Mouse (Mus musculus) embryonic facial prominence, embryonic 14.5 days (tissue): ENCODE data around the gene Parp8. TPM values are rescaled to one million over a fixed set of nuclear protein-coding genes. Genes with fewer than 3 reads are reported as not detected.

Experiments
- ATAC-seq: fragments of 200-750 bp; cut with Nextera tagmentation; 2 replicates; pipeline ENCODE4 v1.8.0; 2017; ENCODE audit warnings: low read depth, moderate number of reproducible peaks, moderate TSS enrichment
- DNase-seq: peaks from one replicate; pipeline ENCODE4 v3.0.0-alpha.2; 2015; ENCODE audit warnings: low spot score
- H3K27ac ChIP-seq: fragments of 300-500 bp; sonication (generic); replicated peaks from 2 replicates; pipeline ENCODE4 v1.5.1; 2014; ENCODE audit warnings: low read depth, mild to moderate bottlenecking, low read length, moderate library complexity
- H3K27me3 ChIP-seq: fragments of 300-500 bp; sonication (generic); replicated peaks from 2 replicates; pipeline ENCODE4 v1.6.1; 2014; ENCODE audit warnings: low read length; ENCODE audit not compliant: control insufficient read depth, insufficient read depth
- H3K36me3 ChIP-seq: fragments of 300-500 bp; sonication (generic); 2 replicates; pipeline ENCODE4 v1.6.1; 2014; ENCODE audit warnings: low read length, mixed read lengths; ENCODE audit not compliant: control insufficient read depth, insufficient read depth
- H3K4me1 ChIP-seq: fragments of 300-500 bp; sonication (generic); 2 replicates; pipeline ENCODE4 v1.6.1; 2014; ENCODE audit warnings: antibody characterized with exemption, low read length; ENCODE audit not compliant: control insufficient read depth, insufficient read depth
- H3K4me2 ChIP-seq: fragments of 300-500 bp; sonication (generic); 2 replicates; pipeline ENCODE4 v1.6.1; 2014; ENCODE audit warnings: low read depth, mild to moderate bottlenecking, low read length, moderate library complexity, mixed read lengths
- H3K4me3 ChIP-seq: fragments of 300-500 bp; sonication (generic); 2 replicates; pipeline ENCODE4 v1.5.1; 2014; ENCODE audit warnings: low read depth, mild to moderate bottlenecking, low read length
- H3K9ac ChIP-seq: fragments of 300-500 bp; sonication (generic); 2 replicates; pipeline ENCODE4 v1.6.1; 2014; ENCODE audit warnings: low read depth, mild to moderate bottlenecking, low read length, moderate library complexity, mixed read lengths
- H3K9me3 ChIP-seq: fragments of 300-500 bp; sonication (generic); 2 replicates; pipeline ENCODE4 v1.6.1; 2016; ENCODE audit warnings: low read length; ENCODE audit not compliant: control insufficient read depth
- WGBS: fragments of 180-500 bp; shearing (Covaris S2); extraction: QIAGEN DNeasy Blood & Tissue Kit; methylation state at CpG from one replicate; pipeline ENCODE4 v1.1.7; 2014; 5-methylcytosine and 5-hydroxymethylcytosine counted together
- polyA plus RNA-seq: library from polyadenylated mRNA; unstranded; fragments of >200 nt; fragmentation: Nextera tagmentation; extraction: Ambion mirVana; gene quantifications from 2 replicates; pipeline ENCODE4 v1.2.1, GENCODE M21; 2014

Gene Parp8
- polyA plus RNA-seq, 1 experiment from 2014 or later = 19.8 TPM

DNA sequence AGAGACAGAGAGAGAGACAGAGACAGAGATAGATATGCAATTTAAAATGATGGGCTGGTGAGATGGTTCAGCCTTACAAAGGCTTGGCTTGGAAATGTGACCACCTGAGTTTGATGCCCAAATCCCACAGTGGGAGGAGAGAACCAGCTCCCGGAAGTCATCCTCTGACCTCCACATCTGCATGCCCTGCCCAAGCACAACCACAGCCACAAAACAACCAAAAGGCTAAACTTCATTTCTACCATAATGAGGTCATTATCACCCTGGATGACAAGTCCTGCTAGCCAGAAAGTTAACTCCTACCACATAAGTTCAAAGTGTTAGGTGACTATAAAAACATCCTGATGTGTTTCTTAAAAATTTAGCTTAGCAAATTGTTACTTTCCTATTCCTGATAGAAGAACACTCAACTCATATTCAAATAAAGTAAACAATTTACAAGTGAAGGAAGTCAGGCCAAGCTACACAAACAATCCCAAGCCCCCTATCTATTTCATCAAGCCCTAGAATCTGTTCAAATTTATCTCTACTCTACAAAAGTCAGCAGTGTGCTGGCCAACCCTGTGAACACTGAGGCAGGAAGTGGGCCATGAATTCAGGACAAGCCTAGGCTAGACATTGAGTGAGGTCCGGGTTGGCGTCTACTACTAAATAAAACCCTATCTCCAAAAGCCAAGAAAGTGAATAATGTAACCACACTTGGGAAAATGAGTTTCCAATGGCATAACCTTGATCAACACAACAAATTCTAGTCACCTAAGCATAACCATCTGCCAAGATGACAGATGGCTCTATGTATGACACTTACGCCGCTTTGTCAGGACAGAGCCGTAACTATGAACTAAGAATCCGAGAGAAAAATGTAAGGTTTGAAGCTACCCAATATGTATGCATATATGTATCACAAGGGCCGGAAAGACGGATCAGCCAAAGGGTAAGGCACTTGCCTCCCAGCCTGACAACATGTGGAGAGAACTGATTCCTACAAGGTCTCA is 17.0 kb downstream of the Parp8 start:
- Histone ChIP-seq H3K4me1 (0 out of 2 replicates have a peak, but pooled peaks cover 10% of the 10 kb centered on the region), H3K36me3 (0 out of 2 replicates have a peak, but pooled peaks cover 3% of the 10 kb centered on the region), H3K27ac (no peak overlapping the region), H3K4me3 (no peak overlapping the region), H3K27me3 (no peaks in the 10 kb centered on the region), H3K4me2 (no peak overlapping the region), H3K9ac (no peak overlapping the region), H3K9me3 (peaks cover 8% of the 10 kb centered on the region)
- no peak for DNase-seq
- ATAC-seq = no peak
- 90% methylated on average over 9 of the region's 9 CpGs for WGBS

DNA sequence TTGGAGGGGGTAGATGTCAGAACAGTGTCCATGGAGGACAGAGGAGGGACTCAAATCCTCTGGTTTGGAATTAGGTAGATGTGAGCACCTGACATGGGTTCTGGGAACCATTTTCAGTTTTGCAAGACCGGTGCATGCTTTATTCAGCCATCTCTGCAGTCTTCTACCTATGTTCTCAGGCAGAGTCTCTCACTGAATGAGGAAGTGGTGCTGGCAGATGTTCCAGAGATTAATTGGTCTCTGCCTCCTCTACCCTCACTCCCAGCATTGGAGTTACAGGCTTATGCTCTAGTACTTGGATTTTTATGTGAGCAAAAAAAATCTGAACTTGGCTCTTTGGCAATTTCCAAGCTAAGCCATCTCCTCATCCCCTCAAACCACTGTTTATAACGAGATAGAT is 17.8 kb downstream of the Parp8 start:
- H3K4me2 ChIP-seq = no peak overlapping the region
- H3K9me3 ChIP-seq = peaks cover 3% of the 10 kb centered on the region
- DNase-seq = no peak
- no peak overlapping the region for H3K27ac ChIP-seq
- no peak overlapping the region for H3K4me3 ChIP-seq
- no peak for ATAC-seq
- no peaks in the 10 kb centered on the region for H3K27me3 ChIP-seq
- H3K9ac ChIP-seq = no peak overlapping the region
- 91% methylated on average over 2 of the region's 2 CpGs for WGBS
- H3K36me3 ChIP-seq = 0 out of 2 replicates have a peak, but pooled peaks cover 2% of the 10 kb centered on the region
- H3K4me1 ChIP-seq = 0 out of 2 replicates have a peak, but pooled peaks cover 10% of the 10 kb centered on the region

DNA sequence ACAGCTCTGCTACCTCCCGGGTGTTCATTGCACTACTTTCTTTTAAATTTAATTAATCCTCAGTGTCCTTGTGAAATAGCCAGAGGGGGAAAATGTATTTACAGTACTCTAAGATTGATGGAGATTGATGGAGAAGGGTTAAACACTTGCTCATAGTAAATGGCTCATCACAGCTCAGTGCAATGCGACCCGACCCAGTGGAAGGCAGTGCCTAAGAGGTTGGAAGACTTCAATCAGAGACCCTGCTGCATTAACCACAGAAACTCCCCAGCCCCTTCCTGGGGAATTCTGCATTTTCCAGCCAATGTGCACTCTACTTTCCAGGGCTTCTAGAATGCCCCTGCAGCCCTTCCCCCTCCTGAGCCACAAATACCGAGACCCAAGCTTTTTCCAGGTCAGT is 18.7 kb downstream of the Parp8 start:
- Histone ChIP-seq H3K27ac (no peak overlapping the region), H3K4me2 (no peak overlapping the region), H3K9ac (no peak overlapping the region), H3K4me1 (0 out of 2 replicates have a peak, but pooled peaks cover 10% of the 10 kb centered on the region), H3K4me3 (no peak overlapping the region), H3K36me3 (no peaks in the 10 kb centered on the region), H3K27me3 (no peaks in the 10 kb centered on the region), H3K9me3 (no peaks in the 10 kb centered on the region; the same call in 1 of the 2 replicates)
- DNase-seq (no peak), ATAC-seq (0 out of 2 replicates have a peak, but pooled peaks have one; percentile 18)
- 35% methylated on average over 4 of the region's 4 CpGs for whole genome bisulfite sequencing

DNA sequence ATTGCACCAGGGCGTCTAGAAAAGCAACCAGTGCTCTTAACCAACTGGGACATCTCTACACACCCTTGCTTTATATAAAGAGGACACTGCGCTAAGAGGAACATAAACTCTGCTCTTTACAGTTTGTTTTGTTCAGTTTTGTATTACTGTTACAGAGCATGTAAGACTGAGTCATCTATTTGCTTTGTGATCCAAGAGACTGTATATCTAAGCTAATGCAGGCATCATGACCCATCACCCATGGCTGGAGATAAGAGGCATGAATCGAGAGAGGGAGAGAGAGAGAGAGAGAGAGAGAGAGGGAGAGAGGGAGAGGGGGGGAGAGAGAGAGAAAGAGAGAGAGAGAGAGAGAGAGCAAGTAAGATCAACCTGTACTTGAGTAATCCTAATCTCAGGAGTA is 24.8 kb downstream of the Parp8 start:
- WGBS = 85% methylated on average over 3 of the region's 3 CpGs
- H3K36me3 ChIP-seq = 0 out of 2 replicates have a peak, but pooled peaks cover 3% of the 10 kb centered on the region
- no peak overlapping the region for H3K4me3 ChIP-seq
- no peak overlapping the region for H3K9ac ChIP-seq
- no peak overlapping the region for H3K4me2 ChIP-seq
- H3K4me1 ChIP-seq = 0 out of 2 replicates have a peak, but pooled peaks cover 5% of the 10 kb centered on the region
- no peak overlapping the region for H3K27ac ChIP-seq
- no peaks in the 10 kb centered on the region for H3K9me3 ChIP-seq
- ATAC-seq (no peak), DNase-seq (no peak)
- no peaks in the 10 kb centered on the region for H3K27me3 ChIP-seq

DNA sequence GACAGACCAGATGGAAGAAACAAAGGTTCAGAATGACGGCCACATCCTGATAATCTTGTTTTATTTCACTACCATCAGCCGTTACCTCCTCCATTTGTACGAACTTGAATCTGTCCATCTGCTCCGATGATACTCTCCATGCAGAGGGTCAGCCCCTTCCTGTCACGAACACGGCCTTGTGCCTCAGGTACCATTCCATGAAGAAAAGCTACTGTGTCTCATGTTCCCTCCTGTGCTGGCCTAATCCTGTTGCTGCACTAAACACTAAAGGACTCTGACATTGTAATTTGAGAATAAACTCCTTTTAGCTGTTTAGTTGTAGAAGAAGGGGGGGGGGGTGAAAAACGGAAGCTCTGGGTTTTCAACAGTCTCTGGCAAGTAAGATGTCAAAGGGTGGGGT is 33.8 kb downstream of the Parp8 start:
- H3K9me3 ChIP-seq = no peaks in the 10 kb centered on the region
- no peak overlapping the region for H3K4me2 ChIP-seq
- no peak overlapping the region for H3K4me3 ChIP-seq
- no peak overlapping the region for H3K27ac ChIP-seq
- H3K36me3 ChIP-seq = no peaks in the 10 kb centered on the region
- WGBS = 59% methylated on average over 7 of the region's 7 CpGs
- no peaks in the 10 kb centered on the region for H3K27me3 ChIP-seq
- ATAC-seq = peak; percentile 76; the same call in 1 of the 2 replicates
- no peak for DNase-seq
- no peak overlapping the region for H3K9ac ChIP-seq
- no peaks in the 10 kb centered on the region for H3K4me1 ChIP-seq

DNA sequence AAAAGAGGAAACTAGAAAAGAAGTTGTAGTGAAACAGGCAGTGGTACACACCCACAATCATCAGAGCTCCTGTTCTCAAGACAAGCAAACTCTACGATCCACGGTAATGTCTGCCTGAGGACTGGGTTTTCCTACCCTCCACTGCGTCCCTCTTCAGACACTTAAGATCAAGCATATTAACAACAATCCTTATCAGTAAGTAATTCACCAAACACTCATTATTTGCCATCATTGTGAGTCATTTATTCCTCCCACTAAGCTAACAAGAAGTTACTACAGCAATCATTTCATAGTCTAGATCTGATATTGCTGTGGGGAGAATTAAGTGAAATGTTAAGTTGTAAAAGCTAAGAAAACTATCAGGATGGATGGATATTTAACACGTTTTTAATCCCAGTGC is 35.0 kb downstream of the Parp8 start:
- no peak overlapping the region for H3K4me3 ChIP-seq
- H3K36me3 ChIP-seq = no peaks in the 10 kb centered on the region
- no peak overlapping the region for H3K9ac ChIP-seq
- H3K27ac ChIP-seq = no peak overlapping the region
- DNase-seq = no peak
- no peaks in the 10 kb centered on the region for H3K4me1 ChIP-seq
- ATAC-seq = no peak
- H3K4me2 ChIP-seq = no peak overlapping the region
- no peaks in the 10 kb centered on the region for H3K9me3 ChIP-seq
- WGBS = 88% methylated on average over 4 of the region's 4 CpGs
- H3K27me3 ChIP-seq = no peaks in the 10 kb centered on the region

DNA sequence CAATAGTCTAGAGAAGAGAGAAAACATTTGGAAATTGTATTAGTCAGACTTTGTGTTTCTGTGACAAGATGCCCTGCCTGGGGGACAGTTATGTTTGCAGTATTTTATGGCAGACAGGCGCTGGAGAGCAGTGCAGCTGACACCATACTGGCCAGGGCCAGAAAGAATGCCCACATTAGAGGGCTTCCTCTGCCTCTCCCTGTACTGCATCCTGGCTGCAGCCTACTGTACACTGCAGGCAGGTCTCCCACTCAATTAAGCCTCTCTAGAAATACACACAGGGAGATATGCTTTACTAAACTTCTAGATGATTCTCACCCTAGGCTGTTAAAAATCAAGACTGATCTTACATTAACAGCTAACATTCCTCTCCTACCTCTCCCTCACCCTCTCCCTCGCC is 36.6 kb downstream of the Parp8 start:
- Histone ChIP-seq H3K9me3 (no peaks in the 10 kb centered on the region), H3K4me2 (no peak overlapping the region), H3K9ac (no peak overlapping the region), H3K27me3 (no peaks in the 10 kb centered on the region), H3K36me3 (no peaks in the 10 kb centered on the region), H3K27ac (no peak overlapping the region), H3K4me1 (no peaks in the 10 kb centered on the region), H3K4me3 (no peak overlapping the region)
- 77% methylated on average over 2 of the region's 2 CpGs for WGBS
- DNase-seq (no peak), ATAC-seq (no peak)

DNA sequence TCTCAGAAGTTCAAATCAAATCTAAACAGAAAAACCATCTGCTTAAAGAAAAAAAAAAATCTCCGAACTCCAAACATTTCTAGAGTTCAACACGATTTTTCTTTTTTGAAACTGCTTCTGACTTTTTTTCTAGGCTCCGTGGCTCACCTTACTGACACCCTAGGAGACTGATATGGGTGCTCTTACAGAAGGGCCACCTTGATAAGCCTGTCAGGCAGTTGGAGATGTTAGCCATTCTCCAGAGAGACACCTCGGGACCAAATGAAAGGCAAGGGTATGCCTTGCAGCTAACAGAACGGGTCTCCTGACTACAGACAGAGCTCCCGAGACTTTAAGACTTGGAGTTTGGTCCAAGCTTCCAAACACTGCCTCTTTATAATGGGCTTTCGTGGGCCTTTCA is 37.1 kb downstream of the Parp8 start:
- no peaks in the 10 kb centered on the region for H3K36me3 ChIP-seq
- H3K4me2 ChIP-seq = no peak overlapping the region
- 70% methylated on average over 7 of the region's 7 CpGs for WGBS
- no peaks in the 10 kb centered on the region for H3K4me1 ChIP-seq
- no peak overlapping the region for H3K4me3 ChIP-seq
- no peak for DNase-seq
- H3K9me3 ChIP-seq = no peaks in the 10 kb centered on the region
- no peak overlapping the region for H3K27ac ChIP-seq
- no peak overlapping the region for H3K9ac ChIP-seq
- no peak for ATAC-seq
- H3K27me3 ChIP-seq = no peaks in the 10 kb centered on the region
